Mouse (Mus musculus) heart, embryonic 15.5 days (tissue): ENCODE results near the gene Vapb. TPM values are rescaled to one million over a fixed set of nuclear protein-coding genes. Genes with fewer than 3 reads are reported as not detected.

Experiments used
- ATAC-seq: fragments of 200-750 bp; cut with Nextera tagmentation; replicated peaks from 2 replicates; pipeline ENCODE4 v1.8.0; 2017; ENCODE audit warnings: low read depth, moderate TSS enrichment; ENCODE audit not compliant: insufficient number of reproducible peaks, insufficient read depth, low FRiP score
- H3K27ac ChIP-seq: fragments of 300-500 bp; sonication (generic); 2 replicates; pipeline ENCODE4 v1.5.1; 2015; ENCODE audit warnings: mild to moderate bottlenecking, inconsistent platforms
- H3K27me3 ChIP-seq: fragments of 300-500 bp; sonication (generic); 2 replicates; pipeline ENCODE4 v1.6.1; 2015; ENCODE audit warnings: inconsistent platforms
- H3K36me3 ChIP-seq: fragments of 300-500 bp; sonication (generic); 2 replicates; pipeline ENCODE4 v1.6.1; 2015; ENCODE audit warnings: mild to moderate bottlenecking, inconsistent platforms
- H3K4me1 ChIP-seq: fragments of 300-500 bp; sonication (generic); replicated peaks from 2 replicates; pipeline ENCODE4 v1.6.1; 2015; ENCODE audit warnings: inconsistent platforms
- H3K4me2 ChIP-seq: fragments of 300-500 bp; sonication (generic); 2 replicates; pipeline ENCODE4 v1.6.1; 2015; ENCODE audit warnings: inconsistent platforms, mild to moderate bottlenecking, moderate library complexity
- H3K4me3 ChIP-seq: fragments of 300-500 bp; sonication (generic); 2 replicates; pipeline ENCODE4 v1.5.1; 2015; ENCODE audit warnings: mild to moderate bottlenecking, inconsistent platforms
- H3K9ac ChIP-seq: fragments of 300-500 bp; sonication (generic); 2 replicates; pipeline ENCODE4 v1.6.1; 2015; ENCODE audit warnings: mild to moderate bottlenecking, inconsistent platforms
- H3K9me3 ChIP-seq: fragments of 300-500 bp; sonication (generic); replicated peaks from 2 replicates; pipeline ENCODE4 v1.6.1; 2016; ENCODE audit warnings: inconsistent platforms
- WGBS: fragments of 180-500 bp; shearing (Covaris S2); methylation state at CpG from one replicate; pipeline ENCODE4 v1.1.7; 2015; ENCODE audit warnings: mixed read lengths; 5-methylcytosine and 5-hydroxymethylcytosine counted together
- microRNA-seq: library from miRNA; unstranded; fragments of <30 nt; microRNA quantifications from one replicate; pipeline ENCODE4, GENCODE M21; 2016
- polyA plus RNA-seq: library from polyadenylated mRNA; unstranded; fragments of >200 nt; fragmentation: Nextera tagmentation; extraction: Ambion mirVana; gene quantifications from 2 replicates; pipeline ENCODE4 v1.2.1, GENCODE M21; 2015

Vapb gene
- polyA plus RNA-seq, 1 experiment from 2014 or later = 9.8 TPM

DNA sequence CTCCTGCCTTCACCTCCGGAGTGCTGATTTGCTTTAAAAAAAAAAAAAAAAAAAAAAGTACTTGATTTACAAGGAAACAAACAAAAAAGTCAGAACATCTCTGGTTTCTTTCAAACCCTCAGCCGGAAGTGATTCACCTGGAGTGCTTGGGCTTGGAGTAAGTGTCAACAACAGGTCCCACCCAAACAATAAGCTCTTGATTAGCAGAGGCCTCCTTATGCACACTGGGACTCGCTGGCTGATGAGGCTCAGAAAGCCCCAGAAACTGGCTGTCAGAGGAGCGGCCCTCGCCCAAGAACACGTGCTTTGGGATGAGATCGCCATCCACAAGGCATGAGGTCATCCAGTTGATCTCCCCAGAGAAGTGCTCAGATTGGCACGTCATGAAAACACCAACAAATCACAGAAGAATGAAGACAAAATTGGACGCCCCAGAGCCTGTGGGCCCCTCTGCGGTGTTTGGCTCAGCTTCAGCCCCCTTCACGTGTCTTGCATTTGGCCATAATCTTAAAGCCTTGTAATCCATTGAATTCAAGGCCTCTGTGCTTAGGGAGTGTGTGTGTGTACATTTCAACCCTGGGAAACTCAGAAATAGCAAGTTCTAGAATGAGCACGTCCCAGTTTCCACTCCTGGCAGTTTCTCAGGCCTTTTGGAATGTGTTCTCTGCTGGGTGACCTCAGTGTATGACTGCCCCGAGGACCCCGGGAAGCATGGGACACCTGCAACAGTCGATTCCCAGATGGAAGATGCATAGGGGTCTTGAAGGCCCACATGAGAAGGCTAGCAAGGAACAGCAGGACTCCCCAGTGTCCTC lies 72.9 kb downstream of the Vapb start:
- no peak; the same call in 1 of the 2 replicates for ATAC-seq
- H3K27ac ChIP-seq = 0 out of 2 replicates have a peak overlapping the region, but pooled peaks have one; percentile 20
- H3K4me1 ChIP-seq = 0 out of 2 replicates have a peak, but pooled peaks cover 7% of the 10 kb centered on the region
- H3K4me2 ChIP-seq = no peak overlapping the region
- no peaks in the 10 kb centered on the region for H3K9me3 ChIP-seq
- H3K4me3 ChIP-seq = no peak overlapping the region
- H3K27me3 ChIP-seq = no peaks in the 10 kb centered on the region
- no peak overlapping the region for H3K9ac ChIP-seq
- H3K36me3 ChIP-seq = no peaks in the 10 kb centered on the region
- 58% methylated on average over 15 of the region's 15 CpGs for WGBS

DNA sequence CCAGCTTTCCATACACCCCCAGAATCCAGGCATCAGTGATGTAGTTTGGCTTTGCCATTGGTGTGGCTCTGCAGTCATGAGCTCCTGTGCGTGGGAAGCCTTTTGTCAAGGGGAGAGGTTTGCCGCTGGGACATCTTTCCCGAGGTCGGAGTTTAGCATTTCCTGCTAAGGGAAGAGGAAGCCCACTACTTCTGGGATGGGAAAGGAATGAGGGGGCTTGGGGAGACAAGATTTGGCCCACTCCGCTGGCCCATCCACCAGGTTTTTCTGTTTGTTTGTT lies 73.5 kb downstream of the Vapb start:
- H3K36me3 ChIP-seq = no peaks in the 10 kb centered on the region
- no peaks in the 10 kb centered on the region for H3K27me3 ChIP-seq
- WGBS = 84% methylated on average over 5 of the region's 5 CpGs
- ATAC-seq = no peak
- H3K4me2 ChIP-seq = no peak overlapping the region
- H3K4me1 ChIP-seq = 0 out of 2 replicates have a peak, but pooled peaks cover 7% of the 10 kb centered on the region
- H3K9ac ChIP-seq = no peak overlapping the region
- H3K27ac ChIP-seq = 0 out of 2 replicates have a peak overlapping the region, but pooled peaks have one; percentile 20
- H3K9me3 ChIP-seq = no peaks in the 10 kb centered on the region
- H3K4me3 ChIP-seq = no peak overlapping the region

- H3K9me3 ChIP-seq = no peaks in the 10 kb centered on the region
- H3K4me1 ChIP-seq = no peaks in the 10 kb centered on the region
- H3K27ac ChIP-seq = no peak overlapping the region
- no peak overlapping the region for H3K4me3 ChIP-seq
- H3K9ac ChIP-seq = no peak overlapping the region
- no peak overlapping the region for H3K4me2 ChIP-seq
- H3K36me3 ChIP-seq = no peaks in the 10 kb centered on the region
- ATAC-seq = no peak
- 71% methylated on average over 8 of the region's 8 CpGs for WGBS
- no peaks in the 10 kb centered on the region for H3K27me3 ChIP-seq
Observed at GRCm38 (mm10) chr2:173811850-173812249, 74.5 kb downstream of the Vapb start.

DNA sequence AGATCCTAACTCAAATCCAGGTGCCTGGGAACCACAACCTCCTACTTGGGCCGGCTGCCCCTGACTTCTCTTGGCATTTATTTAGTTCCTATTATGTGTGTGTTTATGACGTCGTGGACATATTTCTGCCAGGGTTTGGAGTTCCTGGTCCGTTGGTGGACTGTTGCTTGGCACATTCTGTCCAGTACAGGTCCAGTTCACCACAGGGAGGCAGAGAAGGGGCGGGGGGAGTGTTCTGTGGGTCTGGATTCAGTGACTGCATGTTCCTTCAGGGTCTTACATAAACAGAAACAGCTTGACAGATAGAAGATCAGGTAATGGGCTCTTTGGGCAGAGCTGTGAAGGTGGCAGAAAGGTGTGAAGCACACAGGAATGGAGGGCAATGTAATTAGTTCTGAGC lies 75.8 kb downstream of the Vapb start:
- Histone ChIP-seq H3K4me3 (no peak overlapping the region), H3K4me1 (no peaks in the 10 kb centered on the region), H3K4me2 (no peak overlapping the region), H3K9me3 (no peaks in the 10 kb centered on the region), H3K27me3 (no peaks in the 10 kb centered on the region), H3K9ac (no peak overlapping the region), H3K27ac (no peak overlapping the region), H3K36me3 (no peaks in the 10 kb centered on the region)
- 73% methylated on average over 5 of the region's 5 CpGs for WGBS
- ATAC-seq = no peak

DNA sequence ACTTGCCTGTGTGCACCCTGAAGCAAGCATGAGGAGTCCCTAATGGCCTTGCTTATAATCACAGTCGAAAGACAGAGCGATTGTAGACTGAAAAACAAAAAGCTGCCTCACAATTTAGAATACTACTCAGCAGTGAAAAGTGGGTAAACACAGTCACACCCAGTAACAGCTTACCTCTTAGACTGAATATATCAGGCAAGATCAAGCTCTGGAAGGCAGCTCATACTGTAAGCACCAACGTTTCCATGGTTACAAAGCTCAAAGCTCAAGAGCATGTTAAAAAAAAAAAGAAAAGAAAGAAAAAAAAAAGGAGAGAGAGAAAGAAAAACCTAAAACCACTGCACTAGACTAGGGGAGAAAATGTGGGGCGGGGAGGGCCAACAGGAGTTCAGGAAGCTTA lies 89.0 kb downstream of the Vapb start:
- Histone ChIP-seq H3K4me3 (no peak overlapping the region), H3K27me3 (no peaks in the 10 kb centered on the region), H3K9me3 (no peaks in the 10 kb centered on the region), H3K9ac (no peak overlapping the region), H3K36me3 (no peaks in the 10 kb centered on the region), H3K27ac (no peak overlapping the region), H3K4me2 (no peak overlapping the region), H3K4me1 (no peaks in the 10 kb centered on the region)
- ATAC-seq = no peak
- 79% methylated on average over 4 of the region's 4 CpGs for WGBS

- Histone ChIP-seq H3K9ac (no peak overlapping the region), H3K9me3 (no peaks in the 10 kb centered on the region), H3K4me3 (no peak overlapping the region), H3K4me2 (no peak overlapping the region), H3K4me1 (no peaks in the 10 kb centered on the region), H3K27me3 (no peaks in the 10 kb centered on the region), H3K27ac (no peak overlapping the region), H3K36me3 (no peaks in the 10 kb centered on the region)
- ATAC-seq = no peak
- WGBS = 81% methylated on average over 9 of the region's 9 CpGs
Observed at GRCm38 (mm10) chr2:173827228-173827627, 89.9 kb downstream of the Vapb start.

GRCm38 (mm10) chr2:173828134-173828533 lies 90.8 kb downstream of the Vapb start:
- Histone ChIP-seq H3K4me2 (no peak overlapping the region), H3K27ac (no peak overlapping the region), H3K9me3 (no peaks in the 10 kb centered on the region), H3K4me1 (no peaks in the 10 kb centered on the region), H3K36me3 (no peaks in the 10 kb centered on the region), H3K27me3 (no peaks in the 10 kb centered on the region), H3K4me3 (no peak overlapping the region), H3K9ac (no peak overlapping the region)
- 79% methylated on average over 6 of the region's 6 CpGs for WGBS
- no peak for ATAC-seq

DNA sequence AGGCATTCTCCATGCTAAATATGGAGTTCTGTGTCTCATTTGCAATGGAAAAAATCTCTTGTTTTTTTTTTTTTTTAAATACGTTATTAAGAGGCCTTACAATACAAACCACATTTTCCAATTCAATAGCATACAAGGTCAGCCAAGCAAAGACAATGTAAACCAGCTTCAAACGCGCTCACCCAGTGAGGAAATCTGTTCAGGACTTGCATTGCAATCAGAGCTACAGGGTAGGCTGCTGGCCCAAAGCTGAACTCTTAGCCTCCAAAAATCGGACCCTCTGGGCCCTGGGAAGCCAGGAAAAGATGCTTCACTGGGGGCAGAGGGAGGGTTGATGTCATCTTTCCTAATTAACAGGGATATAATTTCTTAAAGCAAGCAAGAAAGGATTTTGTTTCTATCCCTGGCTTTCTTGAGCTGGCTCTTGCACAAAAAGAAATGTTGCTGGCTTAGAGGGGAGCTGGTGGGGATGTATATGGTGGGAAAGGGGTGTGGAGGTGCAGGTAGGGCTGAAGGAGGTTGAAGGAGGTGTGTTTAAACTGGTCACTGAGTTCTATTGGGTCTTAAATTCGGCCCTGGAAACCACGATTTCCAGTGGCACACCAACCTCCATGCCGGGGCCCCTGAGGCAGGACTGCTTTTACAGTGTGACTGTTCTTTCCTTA lies 95.6 kb downstream of the Vapb start:
- Histone ChIP-seq H3K27me3 (no peaks in the 10 kb centered on the region), H3K4me1 (no peaks in the 10 kb centered on the region), H3K4me3 (no peak overlapping the region), H3K9ac (no peak overlapping the region), H3K27ac (no peak overlapping the region), H3K4me2 (no peak overlapping the region), H3K9me3 (no peaks in the 10 kb centered on the region), H3K36me3 (no peaks in the 10 kb centered on the region)
- no peak for ATAC-seq
- 74% methylated on average over 7 of the region's 7 CpGs for WGBS

Small RNAs within 50 kb of the gene (microRNA-seq; reads per million reads assigned to microRNA genes)
- not detected for gene Mir6340

Other genes with a start within 250 kb of the Vapb start
- not detected in 2 replicates for gene 1700021F07Rik, start 214.9 kb upstream of the Vapb start, polyA plus RNA-seq
- not detected in 2 replicates for gene Ankrd60, start 159.1 kb upstream of the Vapb start, polyA plus RNA-seq
- 29.7 and 32.5 TPM in 2 replicates for gene Rab22a, start 77.8 kb upstream of the Vapb start, polyA plus RNA-seq
- not detected in 2 replicates for gene 1700010B08Rik, start 18.1 kb upstream of the Vapb start, polyA plus RNA-seq